Mouse (Mus musculus): ENCODE measurements at regions not wholly inside any gene's neighbourhood (a gene's known extent, or its start where the extent isn't known, plus 50 kb on each side); places are given as distances from the start of the nearest gene placed in this dataset.

DNA sequence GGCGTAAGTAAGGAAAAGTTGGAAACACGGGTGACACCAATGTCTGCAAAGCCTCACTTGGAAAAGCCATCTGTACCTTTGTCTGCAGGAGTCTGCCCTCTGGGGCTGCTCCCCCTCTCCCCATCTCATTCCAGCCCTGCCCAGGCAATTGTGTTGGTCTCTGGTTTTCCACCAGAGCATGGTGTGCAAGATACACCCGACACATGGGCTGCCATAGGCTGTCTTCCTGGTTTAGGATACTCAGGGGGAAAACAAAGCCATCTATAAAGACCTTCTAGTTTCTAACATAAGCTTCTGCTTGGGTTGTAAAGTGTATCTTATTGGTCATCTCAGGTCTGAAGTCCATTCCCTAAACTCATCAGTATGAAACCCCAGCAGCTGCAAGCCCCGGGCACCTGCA is 270.1 kb upstream of the 1700056E22Rik start:
- no peak for DNase-seq (ENCODE audit: low read depth, low spot score)

DNA sequence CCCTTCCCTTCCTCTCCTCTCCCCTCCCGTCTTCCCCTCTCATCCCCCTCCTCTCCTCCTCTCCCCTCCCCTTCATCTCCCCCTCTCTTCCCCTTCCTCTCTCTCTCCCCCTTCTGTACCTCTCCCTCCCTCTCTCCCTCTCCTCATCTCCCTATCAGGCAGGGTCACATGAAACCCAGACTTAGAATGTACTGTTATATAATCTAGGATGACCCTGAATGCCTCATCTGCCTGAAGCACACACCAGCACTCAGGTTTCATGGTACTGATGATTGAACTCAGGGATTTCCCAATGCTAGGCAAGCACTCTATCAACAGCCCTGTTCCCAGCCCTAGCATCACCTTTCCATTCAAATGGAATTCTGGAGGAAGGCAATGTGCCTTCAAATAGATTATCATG is 264.6 kb upstream of the 1700056E22Rik start:
- DNase-seq (ENCODE audit: low read depth, low spot score) = no peak

DNA sequence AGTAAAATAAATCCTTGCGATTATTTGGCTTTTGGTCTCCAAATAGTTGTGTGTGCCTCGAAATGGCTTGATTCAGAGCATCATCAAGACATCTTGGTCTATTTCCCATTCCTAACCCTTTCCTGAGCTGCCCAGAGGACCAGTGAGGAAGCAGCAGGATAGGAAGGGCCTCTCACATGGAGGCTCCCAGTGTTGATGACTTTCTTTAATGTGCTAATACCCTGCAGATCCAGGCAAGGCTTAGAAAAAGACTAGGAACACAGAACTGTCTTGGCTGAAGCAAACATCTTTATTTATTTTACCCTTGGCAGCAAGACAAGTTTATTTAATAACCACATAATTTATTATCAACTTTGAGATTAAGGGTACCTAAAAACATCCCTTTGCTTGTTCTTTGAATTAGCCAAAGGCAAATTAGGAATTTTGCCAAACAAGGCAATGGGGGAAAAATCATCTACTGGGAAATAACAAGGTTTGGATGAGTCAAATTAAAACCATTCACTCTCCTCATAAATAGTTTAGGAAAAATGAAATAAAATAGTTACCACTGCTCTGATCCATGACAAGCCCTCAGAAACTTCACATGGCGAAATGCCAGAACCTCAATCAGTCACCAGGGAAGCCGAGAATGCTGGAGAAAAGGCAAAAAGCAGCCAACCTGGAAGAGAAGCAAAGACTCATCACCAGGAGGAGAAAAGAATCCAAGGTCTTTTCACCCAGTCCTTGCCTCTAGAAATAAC is 263.1 kb upstream of the 1700056E22Rik start:
- no peak for DNase-seq (ENCODE audit: low read depth, low spot score)

DNA sequence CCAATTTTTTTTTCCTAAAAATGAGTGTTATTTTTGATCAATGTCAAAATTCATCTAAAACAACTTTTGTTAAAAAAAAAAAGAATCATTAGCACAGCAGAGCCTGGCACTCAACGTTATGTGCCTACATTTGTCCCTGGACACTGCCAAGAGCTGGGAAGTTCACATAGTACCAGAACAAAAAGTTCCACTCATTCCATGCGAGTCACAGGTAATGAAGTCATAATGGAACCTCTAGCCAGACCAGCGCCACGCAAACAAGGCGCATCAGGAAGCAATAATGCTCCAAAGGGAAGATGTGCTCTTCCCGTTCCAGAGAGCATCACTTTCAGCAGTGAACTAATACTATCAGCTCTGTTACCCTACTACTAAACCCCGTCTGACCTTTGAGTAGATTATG is 257.0 kb upstream of the 1700056E22Rik start:
- no peak for DNase-seq (ENCODE audit: low read depth, low spot score)

DNA sequence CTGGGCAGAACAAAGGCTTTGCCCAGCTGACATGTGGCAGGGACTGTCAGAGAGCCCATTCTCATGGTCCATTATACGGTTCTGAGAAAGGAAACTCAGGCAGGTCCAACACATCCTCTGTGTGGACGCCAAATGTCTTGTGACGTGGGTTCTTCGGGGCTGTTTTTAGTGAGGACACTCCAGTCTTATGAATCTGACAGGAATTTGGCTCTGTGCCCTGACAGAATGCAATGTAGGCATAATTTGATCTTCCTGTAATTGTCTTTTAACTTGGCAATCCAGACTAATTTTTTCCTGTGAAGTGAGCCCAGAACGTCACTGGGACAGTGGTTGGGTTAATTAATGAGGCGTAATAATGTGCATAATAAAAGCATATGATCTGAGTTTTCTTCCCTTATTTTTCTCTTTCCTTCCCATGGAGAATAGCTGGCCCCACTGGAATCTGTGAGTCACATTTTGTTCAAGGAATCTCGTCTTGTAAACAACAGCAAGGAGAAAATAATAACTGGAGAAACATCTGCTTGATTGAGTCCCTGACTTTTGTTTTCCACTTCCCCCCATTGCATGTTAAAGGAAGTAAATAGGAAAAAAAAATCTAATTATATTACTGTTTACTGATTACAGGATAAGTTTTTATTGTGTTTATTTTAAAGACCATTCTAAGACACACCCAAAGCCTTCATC is 255.8 kb upstream of the 1700056E22Rik start:
- no peak for DNase-seq (ENCODE audit: low read depth, low spot score)

DNA sequence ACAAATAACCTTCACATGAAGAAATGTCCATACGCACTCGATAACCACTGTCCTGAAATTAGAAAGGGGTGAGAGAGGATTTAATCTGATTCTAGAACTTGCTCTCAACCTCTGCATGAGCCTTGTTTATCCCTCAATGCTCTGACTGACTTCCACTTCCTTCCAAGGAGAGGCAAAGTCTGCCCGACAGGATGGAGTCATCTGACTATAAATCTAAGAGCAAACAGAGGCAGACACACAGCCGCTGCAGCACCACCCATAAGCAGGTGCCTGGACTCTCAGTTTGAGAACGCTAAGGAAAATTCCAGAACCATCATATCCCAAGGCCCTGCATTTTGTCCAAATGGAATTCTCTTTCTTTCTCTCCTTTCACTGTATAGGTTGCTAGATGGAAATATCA is 247.7 kb upstream of the 1700056E22Rik start:
- no peak for DNase-seq (ENCODE audit: low read depth, low spot score)

DNA sequence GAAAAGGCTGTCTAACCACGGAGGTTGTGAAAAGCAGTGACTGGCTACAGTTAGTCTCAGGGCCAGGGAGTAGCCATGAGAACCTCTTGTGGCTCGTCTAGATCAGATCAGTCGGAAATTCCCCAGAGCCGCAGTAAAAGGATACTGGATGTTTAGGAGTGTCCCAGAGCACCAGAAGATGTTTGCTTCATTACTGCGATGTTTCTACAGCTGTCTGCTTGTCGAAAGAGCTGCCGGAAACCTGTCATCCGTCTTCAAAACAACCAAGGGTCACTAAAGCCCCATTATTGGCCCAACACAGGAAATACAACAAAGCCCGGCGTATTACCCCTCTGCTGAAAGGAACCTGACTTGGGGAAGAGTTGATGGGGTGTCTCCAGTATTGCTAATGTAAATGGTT is 245.2 kb upstream of the 1700056E22Rik start:
- no peak for DNase-seq (ENCODE audit: low read depth, low spot score)

DNA sequence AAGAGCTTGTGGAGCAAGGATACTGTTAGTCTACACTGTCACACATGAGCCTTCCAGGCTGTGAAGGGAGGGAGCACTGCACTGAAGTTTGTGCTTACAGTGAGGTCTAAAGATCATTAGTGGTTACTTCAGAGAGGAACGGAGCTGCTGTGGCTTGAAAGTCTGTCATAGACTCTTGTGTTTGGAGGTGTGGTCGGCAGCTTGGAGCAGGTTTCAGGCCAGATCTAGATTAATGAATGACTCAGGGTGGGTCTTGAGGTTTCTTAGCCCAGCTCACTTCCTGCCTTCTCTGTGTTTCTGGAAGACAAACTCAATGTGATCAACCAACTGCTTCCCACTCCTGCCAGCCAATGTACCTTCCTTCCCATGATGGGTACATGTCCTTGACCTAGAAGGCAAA is 242.9 kb upstream of the 1700056E22Rik start:
- DNase-seq (ENCODE audit: low read depth, low spot score) = no peak

DNA sequence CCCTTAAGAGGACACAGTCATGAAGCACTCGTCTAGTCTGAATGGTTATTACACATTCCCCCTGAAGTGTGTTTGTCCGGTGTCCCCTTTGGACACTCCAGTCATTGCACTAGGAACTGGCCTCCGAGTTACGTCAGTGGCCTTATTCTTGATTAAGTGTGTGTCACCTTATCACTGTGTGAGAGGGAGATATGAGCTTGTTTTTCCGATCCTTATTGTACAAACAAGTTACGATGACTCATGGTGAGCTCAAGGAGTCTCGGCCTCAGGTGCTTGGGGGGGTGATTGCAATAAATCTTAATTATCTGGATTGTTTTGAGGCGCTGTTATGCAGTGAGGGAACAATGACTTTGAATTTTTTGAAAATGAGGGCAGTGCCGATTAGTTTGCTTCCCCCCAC is 241.8 kb upstream of the 1700056E22Rik start:
- DNase-seq (ENCODE audit: low read depth, low spot score) = no peak

DNA sequence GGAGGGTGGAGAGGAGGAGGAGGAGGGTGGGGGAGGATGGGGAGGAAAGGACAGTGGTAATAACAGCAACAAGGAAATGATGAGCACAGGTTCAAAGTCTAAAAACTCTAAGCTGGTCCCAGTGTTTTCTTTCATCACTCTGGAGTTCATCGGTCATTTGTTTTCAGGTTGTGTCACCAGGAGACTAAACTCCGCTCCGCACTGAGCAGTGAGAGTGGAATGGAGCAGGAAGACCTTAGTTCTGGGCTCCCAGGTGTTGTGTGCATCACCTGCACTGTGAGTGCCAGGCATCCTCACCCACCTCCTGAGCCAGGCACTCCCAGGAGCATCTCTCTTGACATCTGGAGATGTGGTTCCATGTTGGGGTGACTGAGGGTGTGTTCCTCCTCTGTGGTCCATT is 241.3 kb upstream of the 1700056E22Rik start:
- DNase-seq (ENCODE audit: low read depth, low spot score) = no peak

DNA sequence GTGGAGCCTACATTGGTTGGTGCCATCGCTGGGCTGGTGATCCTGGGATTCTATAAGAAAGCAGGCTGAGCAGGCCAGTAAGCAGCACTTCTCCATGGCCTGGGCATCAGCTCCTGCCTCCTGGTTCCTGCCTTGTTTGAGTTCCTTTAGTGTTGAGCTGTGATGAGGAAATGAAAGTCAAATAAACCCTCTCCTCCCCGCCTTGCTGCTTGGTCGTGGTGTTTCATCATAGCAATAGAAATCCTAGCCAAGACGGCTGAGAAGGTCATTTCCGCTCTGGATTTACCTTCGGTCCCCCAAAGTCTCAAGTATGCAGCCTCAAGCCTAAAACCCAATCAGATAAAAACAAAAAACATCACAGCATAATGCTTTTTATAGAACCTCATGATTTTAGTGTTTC is 240.6 kb upstream of the 1700056E22Rik start:
- no peak for DNase-seq (ENCODE audit: low read depth, low spot score)

DNA sequence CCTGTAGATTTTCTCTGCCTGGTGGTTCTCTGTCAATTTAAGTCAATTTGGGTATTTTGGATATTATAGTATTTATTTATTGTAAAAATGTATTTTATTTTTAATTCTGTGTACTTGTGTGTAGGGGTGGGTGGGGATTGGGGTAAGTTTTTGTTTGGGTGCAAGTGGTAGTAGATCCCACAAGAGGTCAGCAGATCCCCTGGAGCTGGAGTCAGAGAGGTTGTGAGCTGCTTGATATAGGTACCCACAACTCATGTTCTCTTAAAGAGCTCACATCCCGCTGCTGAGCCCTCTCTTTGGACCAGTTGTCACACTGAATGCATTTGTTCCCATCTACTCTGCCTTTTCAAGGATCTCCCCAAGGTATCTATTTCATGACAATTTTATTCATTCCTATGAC is 239.6 kb upstream of the 1700056E22Rik start:
- no peak for DNase-seq (ENCODE audit: low read depth, low spot score)

DNA sequence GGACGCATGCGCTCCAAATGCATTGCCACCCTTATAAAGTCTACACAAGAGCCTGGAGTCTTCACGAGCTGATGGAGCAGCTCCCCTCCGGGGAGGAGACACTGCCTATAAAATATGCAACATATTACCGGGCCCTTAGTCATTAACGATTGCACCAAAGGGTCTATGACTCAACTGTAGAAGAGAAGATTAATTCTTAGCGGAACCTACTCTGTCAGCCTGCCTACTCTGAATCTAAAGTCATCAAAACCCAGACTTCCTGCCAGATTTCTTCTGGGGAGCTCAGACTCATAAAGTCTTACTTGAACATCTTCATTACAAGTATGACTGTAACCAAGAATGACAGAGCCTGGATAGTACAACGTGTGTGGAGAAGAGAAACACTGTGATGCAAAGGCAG is 237.2 kb upstream of the 1700056E22Rik start:
- no peak for DNase-seq (ENCODE audit: low read depth, low spot score)

DNA sequence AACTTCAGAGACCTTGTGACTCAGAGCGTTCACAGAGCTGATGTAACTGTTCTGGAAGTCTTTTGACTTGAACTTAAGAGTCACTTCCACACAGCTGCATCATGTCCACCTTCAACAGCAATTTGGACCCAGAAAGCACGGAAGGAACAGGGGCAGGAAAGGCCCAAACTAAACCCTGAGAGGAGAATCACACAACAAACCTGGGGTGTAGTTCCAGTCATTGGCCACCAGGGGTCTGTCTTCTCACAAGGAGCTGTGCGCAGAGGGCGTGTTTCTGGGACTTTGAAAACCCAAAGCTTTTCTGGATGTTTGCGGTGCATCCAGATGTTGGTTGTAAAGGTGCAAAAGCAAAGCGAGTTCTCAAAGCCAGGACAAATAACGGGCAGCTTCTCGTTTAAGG is 231.9 kb upstream of the 1700056E22Rik start:
- peak; percentile 63 for DNase-seq (ENCODE audit: low read depth, low spot score)

DNA sequence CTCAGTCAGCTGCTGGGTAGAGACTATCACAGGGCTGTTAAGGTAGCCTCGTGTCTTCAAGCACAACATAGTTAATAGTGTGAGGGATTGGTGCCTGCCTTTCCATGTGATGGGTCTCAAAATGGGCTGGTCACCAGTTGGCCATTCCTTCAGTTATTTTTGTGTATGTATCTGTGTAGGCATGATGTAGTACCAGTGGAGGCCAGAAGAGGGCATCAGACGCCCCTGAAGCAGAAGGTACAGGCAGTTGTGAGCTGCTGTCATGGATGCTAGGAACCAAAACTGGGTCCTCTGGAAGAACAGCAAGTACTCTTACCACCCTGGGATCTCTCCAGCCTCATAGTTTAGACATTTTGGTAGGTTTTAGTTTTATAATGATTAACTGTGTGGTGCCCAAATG is 228.9 kb upstream of the 1700056E22Rik start:
- peak; percentile 39 for DNase-seq (ENCODE audit: low read depth, low spot score)

DNA sequence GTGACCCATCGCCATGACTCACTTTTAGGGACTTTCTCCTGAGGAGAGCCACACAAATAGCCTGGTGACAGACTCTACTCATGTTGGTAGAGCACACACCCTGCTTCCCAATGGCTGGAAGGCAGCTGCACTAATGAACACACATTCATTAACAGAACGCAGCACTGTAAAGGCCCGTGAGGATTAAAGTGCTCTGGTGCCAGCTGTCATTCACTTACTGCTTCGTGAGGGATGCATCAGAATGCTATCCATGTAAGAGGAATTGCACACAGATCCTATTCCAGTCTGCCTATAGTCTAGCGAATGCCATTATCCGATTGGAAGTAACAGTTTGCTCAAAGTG is 227.3 kb upstream of the 1700056E22Rik start:
- DNase-seq (ENCODE audit: low read depth, low spot score) = no peak

DNA sequence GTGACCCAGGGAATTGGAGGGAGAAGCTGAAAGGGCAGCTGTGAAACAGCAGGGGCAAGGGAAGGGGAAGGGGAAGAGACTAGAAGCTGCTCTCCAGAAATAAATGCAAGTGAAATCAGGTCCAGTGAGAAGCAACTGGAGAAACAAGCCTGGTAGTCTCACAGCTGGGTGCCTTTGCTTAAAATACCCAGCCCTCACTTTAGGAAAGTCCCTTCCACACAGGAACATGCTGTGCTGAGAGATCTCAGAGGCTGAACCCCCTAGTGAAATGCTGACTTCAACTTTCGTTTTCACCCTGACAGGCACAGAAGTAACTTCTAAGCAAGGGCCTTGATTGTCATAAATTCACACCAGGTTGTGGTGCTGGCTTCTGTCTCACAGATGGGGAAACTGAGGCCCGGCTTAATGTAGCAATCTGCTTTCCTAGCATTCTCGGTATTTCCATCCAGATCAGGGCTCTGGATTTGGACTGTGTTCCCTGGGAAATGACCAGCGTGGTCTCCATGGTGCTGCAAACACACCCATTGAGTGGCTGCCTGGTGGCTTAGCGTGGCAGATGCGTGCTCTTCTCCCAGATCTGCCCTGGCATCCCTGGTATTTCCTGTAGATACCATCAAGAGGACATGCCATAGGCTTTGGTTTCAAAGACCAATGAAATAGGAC is 226.8 kb upstream of the 1700056E22Rik start:
- DNase-seq (ENCODE audit: low read depth, low spot score) = peak; percentile 53

DNA sequence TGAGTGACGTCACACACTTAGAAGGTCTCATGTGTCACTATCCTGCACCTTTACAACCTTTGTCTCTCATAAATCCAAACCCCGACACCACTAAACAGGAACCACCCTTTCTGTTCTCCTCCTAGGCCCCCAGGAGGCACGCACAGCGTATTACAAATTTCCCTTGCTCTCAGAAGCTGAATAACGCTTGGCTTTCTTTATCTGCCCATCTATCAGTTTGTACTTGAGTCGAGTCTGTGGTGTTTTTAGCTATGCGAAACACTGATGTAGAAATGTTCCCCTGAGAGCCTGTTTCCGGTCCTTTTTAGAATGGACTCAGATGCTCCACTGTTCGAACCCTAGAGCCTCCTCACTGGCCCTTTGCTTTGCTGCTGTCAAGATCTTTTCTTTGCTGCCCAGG is 225.8 kb upstream of the 1700056E22Rik start:
- DNase-seq (ENCODE audit: low read depth, low spot score) = peak; percentile 41

DNA sequence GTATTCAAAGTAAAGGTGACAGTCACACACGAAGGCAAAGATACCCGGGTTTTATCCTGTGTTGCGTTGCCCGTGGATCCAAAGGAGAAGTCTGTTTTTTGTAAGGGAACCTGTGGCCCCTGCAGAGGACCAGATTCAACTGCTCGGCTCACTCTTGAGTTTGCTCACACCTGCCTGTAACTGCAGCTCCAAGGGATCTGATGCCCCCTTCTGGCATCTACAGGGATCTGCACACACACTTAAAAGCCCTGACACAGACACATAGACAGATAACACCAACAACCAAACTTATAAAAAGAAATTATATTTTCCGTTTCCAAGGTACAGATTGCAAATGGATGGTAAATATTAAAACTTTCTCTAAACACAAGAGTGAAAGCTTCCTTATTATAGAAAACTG is 223.3 kb upstream of the 1700056E22Rik start:
- DNase-seq (ENCODE audit: low read depth, low spot score) = no peak

DNA sequence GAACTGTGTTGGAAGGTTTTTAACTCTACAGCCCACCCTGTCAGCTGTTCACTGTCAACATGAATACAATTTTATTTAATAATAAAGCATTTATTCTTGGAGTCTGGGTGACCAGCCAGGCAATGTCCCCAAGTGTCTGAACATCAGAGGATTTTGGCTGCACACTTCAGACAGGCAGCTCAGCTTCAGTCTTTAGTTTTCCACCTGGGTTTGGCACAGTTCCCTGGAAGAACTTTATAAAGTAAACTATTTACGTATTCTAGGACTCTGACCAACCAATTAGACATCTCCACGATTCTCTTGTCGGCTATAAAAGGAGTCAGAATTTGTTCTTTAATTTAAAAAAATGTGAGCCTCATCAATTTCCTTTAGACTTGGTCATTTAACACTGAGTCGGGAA is 220.8 kb upstream of the 1700056E22Rik start:
- no peak for DNase-seq (ENCODE audit: low read depth, low spot score)

DNA sequence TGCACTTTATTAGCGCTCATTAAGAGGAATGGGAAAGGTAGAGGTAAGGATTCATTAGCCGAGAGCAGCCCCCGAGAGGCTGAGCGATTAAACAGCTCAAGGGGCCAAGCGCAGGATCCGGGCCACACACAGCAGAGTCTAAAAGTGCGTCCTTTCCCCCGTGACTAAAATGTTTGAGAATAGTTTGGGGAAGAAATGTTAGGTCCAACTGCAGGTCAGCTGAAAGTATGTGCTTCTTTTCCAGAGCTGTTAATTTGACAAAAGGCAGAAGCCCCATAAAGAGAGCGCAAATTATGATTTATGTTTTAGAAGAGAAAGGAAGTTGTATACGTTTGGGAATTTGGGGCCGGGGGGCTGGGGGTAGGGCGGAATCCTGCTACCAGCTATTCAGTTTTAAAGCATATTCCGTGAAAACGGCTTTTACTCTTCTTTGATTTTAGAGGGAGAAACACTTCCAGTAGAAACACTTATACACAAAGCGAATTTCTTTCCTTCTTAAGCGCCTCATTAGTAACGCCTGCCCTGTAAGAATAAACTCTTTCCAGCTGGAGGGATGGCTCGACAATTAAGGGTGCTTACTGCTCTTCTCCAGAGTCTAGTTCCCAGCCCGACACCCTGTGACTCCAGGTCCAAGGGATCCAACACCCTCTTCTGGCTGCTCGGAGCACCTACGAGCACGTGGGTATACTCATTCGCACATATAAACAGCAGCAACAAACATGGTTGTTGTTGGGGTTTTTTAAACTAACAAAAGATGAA is 210.8 kb upstream of the 1700056E22Rik start:
- DNase-seq (ENCODE audit: low read depth, low spot score) = no peak

DNA sequence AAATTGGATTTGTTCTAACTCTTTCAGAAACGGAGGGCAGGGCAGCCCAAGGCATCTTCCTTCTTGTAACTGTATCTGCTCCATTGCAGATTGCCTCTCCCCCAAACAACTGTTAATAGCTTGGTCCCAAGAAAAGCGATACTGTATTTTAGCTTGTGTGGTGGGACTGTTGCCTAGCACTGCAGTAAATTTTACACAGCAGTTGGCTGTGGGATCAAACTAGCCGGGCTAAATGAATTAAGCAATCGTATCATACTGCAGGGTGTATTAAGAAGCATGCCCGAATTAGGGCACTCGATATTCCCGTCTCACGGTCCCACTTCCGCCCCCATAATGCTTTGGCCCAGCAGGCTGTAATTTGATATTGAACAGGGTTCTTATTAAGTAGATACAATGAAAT is 210.2 kb upstream of the 1700056E22Rik start:
- no peak for DNase-seq (ENCODE audit: low read depth, low spot score)
